In genomic region chr10:96755674-96756073, GRCm38 (mm10) we compare ENCODE assay signal across 10 mouse cellular contexts.
DNase-seq lines count a peak whose midpoint lies in the region; ATAC-seq and TF ChIP-seq lines count a peak whose summit lies in the region.
"Had no signal": no experiment of that assay in that cellular context is flagged by ENCODE, and none has a peak within 500 bp of the region (broad histone marks: within the 10 kb centered on the region; RNA-seq: fewer than 3 reads in every experiment).

No protein-coding gene starts in this region.

- H3K79me2 ChIP-seq in heart, adult 2 months (replicated peaks; ENCODE audit: control insufficient read depth, insufficient read depth, low read length) = no peaks in the 10 kb centered on the region

- H3K4me1 ChIP-seq in heart, embryonic 14.5 days (ENCODE audit: control insufficient read depth in 2 of 2, insufficient read depth in 2 of 2, low read length in 2 of 2) = peaks cover 22 to 50% of the 10 kb centered on the region in 2 experiments
- H3K4me1 ChIP-seq in heart, adult 2 months (ENCODE audit: control insufficient read depth, insufficient read depth, low read length) = peaks cover 17% of the 10 kb centered on the region
- H3K4me1 ChIP-seq in heart, postnatal 0 days (ENCODE audit: control insufficient read depth, insufficient read depth) = peaks cover 39% of the 10 kb centered on the region
- H3K4me1 ChIP-seq in midbrain, embryonic 15.5 days = peaks cover 15% of the 10 kb centered on the region
- H3K4me1 ChIP-seq: liver, embryonic 12.5 days had no signal

- TF ChIP-seq EP300 in heart, adult 2 months (IDR thresholded peaks at IDR 0.05; ENCODE audit: insufficient read depth, low read depth, low read length) = no peak
- no peak for TF ChIP-seq EP300 in heart, postnatal 0 days (IDR thresholded peaks at IDR 0.05; ENCODE audit: low read depth)

- TF ChIP-seq CTCF in heart, adult 2 months (IDR thresholded peaks at IDR 0.05) = no peak
- no peak for TF ChIP-seq CTCF in heart, postnatal 0 days (IDR thresholded peaks at IDR 0.05; ENCODE audit: low read depth)

- H3K36me3 ChIP-seq in heart, embryonic 14.5 days (ENCODE audit: control insufficient read depth, insufficient read depth, low read length) = no peaks in the 10 kb centered on the region
- peaks cover 4% of the 10 kb centered on the region; the same call in 1 of the 2 replicates for H3K36me3 ChIP-seq in heart, adult 2 months (ENCODE audit: control insufficient read depth, insufficient read depth, low read length)
- H3K36me3 ChIP-seq in heart, postnatal 0 days (replicated peaks; ENCODE audit: control insufficient read depth, insufficient read depth, low read length) = no peaks in the 10 kb centered on the region
- H3K36me3 ChIP-seq in midbrain, embryonic 15.5 days (replicated peaks) = no peaks in the 10 kb centered on the region
- H3K36me3 ChIP-seq: liver, embryonic 12.5 days had no signal

- no peaks in the 10 kb centered on the region for H3K27me3 ChIP-seq in heart, embryonic 14.5 days (ENCODE audit: control insufficient read depth, insufficient read depth, low read length)
- no peaks in the 10 kb centered on the region for H3K27me3 ChIP-seq in heart, adult 2 months (ENCODE audit: control insufficient read depth, insufficient read depth, low read length)
- no peaks in the 10 kb centered on the region for H3K27me3 ChIP-seq in heart, postnatal 0 days (ENCODE audit: control insufficient read depth, insufficient read depth, low read length)
- no peaks in the 10 kb centered on the region for H3K27me3 ChIP-seq in midbrain, embryonic 15.5 days (replicated peaks)
- H3K27me3 ChIP-seq: liver, embryonic 12.5 days had no signal

- peak overlapping the region; percentile 64 to 73 for H3K27ac ChIP-seq in heart, embryonic 14.5 days (replicated peaks in 1 of 2; ENCODE audit: control insufficient read depth in 1 of 2, insufficient read depth in 1 of 2, low read depth in 2 of 2, low read length in 2 of 2)
- no peak overlapping the region for H3K27ac ChIP-seq in heart, adult 2 months
- H3K27ac ChIP-seq in heart, postnatal 0 days (ENCODE audit: low read depth) = peak overlapping the region; percentile 30
- peak overlapping the region; percentile 13; the same call in 1 of the 2 replicates for H3K27ac ChIP-seq in midbrain, embryonic 15.5 days
- H3K27ac ChIP-seq: liver, embryonic 12.5 days had no signal

- WGBS in heart, embryonic 14.5 days = 22% methylated on average over 8 of the region's 8 CpGs
- 45% methylated on average over 8 of the region's 8 CpGs for WGBS in heart, adult 2 months
- WGBS in heart, postnatal 0 days = 15% methylated on average over 8 of the region's 8 CpGs
- 12% methylated on average over 8 of the region's 8 CpGs for WGBS in midbrain, embryonic 15.5 days

- intact Hi-C loops in heart, adult 2 months (cut with DNase I) = loop anchor here (10.0 kb wide), 3 partner anchors 421 to 559 kb away; no protein-coding TSS in a partner anchor

- no peak for DNase-seq in heart, adult 2 months
- peak; percentile 34 for DNase-seq in embryo, embryonic 10 days (ENCODE audit: low spot score)
- no peak for DNase-seq in heart, postnatal 0 days (ENCODE audit: low spot score)
- DNase-seq in right cerebral cortex, postnatal 4 days = no peak
- DNase-seq in B cell, adult 2 months = no peak
- no peak for DNase-seq in c-Kit-positive CD71-positive TER-119-positive erythroid progenitor cells, embryonic 14.5 days (ENCODE audit: low spot score)
- DNase-seq: layer of hippocampus, postnatal 36 days had no signal

- no peak overlapping the region for H3K4me3 ChIP-seq in heart, embryonic 14.5 days (ENCODE audit: control insufficient read depth in 1 of 2, insufficient read depth in 1 of 2, low read depth in 1 of 2, low read length in 2 of 2)
- no peak overlapping the region for H3K4me3 ChIP-seq in heart, adult 2 months
- no peak overlapping the region for H3K4me3 ChIP-seq in heart, postnatal 0 days (ENCODE audit: low read depth, low read length)
- H3K4me3 ChIP-seq in midbrain, embryonic 15.5 days = no peak overlapping the region
- H3K4me3 ChIP-seq: liver, embryonic 12.5 days had no signal

- ATAC-seq in heart, embryonic 14.5 days (ENCODE audit: insufficient number of reproducible peaks, insufficient read depth, low FRiP score, low read depth) = no peak
- no peak for ATAC-seq in heart, postnatal 0 days (ENCODE audit: insufficient read depth, low read depth)
- ATAC-seq in midbrain, embryonic 15.5 days (replicated peaks) = peak; percentile 56
- ATAC-seq: liver, embryonic 12.5 days had no signal

- no peak for TF ChIP-seq POLR2A in heart, adult 2 months (IDR thresholded peaks at IDR 0.05; ENCODE audit: insufficient read depth, low read depth, low read length)

- H3K9ac ChIP-seq in heart, embryonic 14.5 days (ENCODE audit: low read length) = no peak overlapping the region
- no peak overlapping the region for H3K9ac ChIP-seq in heart, adult 2 months (ENCODE audit: low read depth, low read length)
- H3K9ac ChIP-seq in heart, postnatal 0 days (replicated peaks; ENCODE audit: low read depth, low read length) = no peak overlapping the region
- peak overlapping the region; percentile 1; the same call in 1 of the 2 replicates for H3K9ac ChIP-seq in midbrain, embryonic 15.5 days
- H3K9ac ChIP-seq: liver, embryonic 12.5 days had no signal

- no peaks in the 10 kb centered on the region for H3K9me3 ChIP-seq in heart, embryonic 14.5 days (ENCODE audit: control insufficient read depth, low read length)
- no peaks in the 10 kb centered on the region for H3K9me3 ChIP-seq in heart, postnatal 0 days (replicated peaks; ENCODE audit: control insufficient read depth, low read length)
- H3K9me3 ChIP-seq in midbrain, embryonic 15.5 days = no peaks in the 10 kb centered on the region
- H3K9me3 ChIP-seq: liver, embryonic 12.5 days had no signal

- H3K4me2 ChIP-seq in heart, embryonic 14.5 days (ENCODE audit: low read length) = no peak overlapping the region
- H3K4me2 ChIP-seq in heart, postnatal 0 days (ENCODE audit: low read depth, low read length) = no peak overlapping the region
- H3K4me2 ChIP-seq in midbrain, embryonic 15.5 days = no peak overlapping the region
- H3K4me2 ChIP-seq: liver, embryonic 12.5 days had no signal
